Mouse (Mus musculus) fat pad, adult 2 months (tissue): ENCODE data around the gene Vmn1r157.
"Not testable (repeated sequence)": the region's sequence is repeated elsewhere in the genome, so short reads cannot be mapped to it uniquely, and the experiment has no call there.

Source experiments
- DNase-seq: peaks from one replicate; pipeline ENCODE4 v3.0.0-alpha.2; 2011; ENCODE audit warnings: low read depth, low spot score; ENCODE audit errors: extremely low read depth

Gene Vmn1r157

DNA sequence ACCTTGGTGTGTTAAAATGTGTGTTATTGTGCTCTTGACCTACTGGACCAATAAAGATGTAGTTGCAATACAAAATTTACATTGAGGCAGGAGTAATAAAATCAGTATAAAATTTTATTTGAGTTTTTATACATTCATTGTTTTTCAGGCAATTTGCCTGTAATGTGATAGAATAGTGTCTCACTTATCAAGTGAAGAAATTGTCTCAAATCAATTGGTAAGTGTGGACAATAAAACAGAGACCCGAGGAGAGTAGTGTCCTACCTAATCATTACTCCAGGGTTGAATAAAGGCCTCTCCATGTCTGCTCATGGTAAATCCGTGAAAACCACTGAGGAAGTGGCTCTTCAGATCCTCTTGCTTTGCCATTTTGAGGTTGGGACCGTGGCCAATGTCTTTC lies at the start of gene Vmn1r157:
TSS of gene Vmn1r157 (plus strand) at position 301 of the 400 bp plus-strand sequence.
- not testable (repeated sequence) for DNase-seq

DNA sequence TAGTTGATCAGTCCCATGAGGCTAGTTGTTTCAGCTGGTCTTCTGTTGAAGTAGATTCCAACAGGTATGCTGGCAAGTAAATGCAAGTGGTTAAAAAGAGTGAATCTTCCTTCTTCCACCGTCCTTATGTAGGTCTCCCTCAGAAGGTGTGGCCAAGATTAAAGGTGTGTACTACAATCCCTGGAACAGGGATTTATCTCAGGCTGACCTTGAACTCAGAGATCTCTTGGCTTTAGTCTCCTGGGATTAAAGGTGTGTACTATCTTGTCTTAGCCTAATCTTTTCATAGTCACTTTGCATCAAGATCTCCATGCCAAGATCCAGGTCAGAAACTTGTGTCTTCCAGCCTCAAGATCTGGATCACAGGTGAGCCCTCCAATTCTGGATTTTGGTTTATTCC lies 41.9 kb upstream of the Vmn1r157 start, which contains the start of gene Gm4567:
TSS of gene Gm4567 (minus strand) at position 101 of the 400 bp plus-strand sequence.
- DNase-seq = not testable (repeated sequence)

DNA sequence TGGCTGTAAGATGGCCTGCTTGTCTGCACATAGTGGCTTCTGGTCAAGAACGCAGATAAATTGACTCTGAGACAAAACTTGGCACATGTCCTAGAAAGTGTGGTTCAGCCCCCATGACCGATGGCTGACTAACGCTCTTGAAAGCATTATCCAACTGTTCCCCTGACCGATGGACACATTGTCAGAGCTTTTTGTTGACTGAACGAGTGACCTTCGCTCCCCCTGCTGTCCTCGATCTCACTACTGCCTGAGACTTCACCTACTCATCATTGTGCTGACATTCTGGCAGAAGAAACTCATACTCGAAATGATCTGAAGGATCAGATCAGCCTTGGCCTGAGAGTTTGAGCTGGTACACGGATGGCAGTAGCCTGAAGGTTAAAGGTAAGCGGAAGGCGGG lies 14.5 kb downstream of the Vmn1r157 start:
- DNase-seq = not testable (repeated sequence)

DNA sequence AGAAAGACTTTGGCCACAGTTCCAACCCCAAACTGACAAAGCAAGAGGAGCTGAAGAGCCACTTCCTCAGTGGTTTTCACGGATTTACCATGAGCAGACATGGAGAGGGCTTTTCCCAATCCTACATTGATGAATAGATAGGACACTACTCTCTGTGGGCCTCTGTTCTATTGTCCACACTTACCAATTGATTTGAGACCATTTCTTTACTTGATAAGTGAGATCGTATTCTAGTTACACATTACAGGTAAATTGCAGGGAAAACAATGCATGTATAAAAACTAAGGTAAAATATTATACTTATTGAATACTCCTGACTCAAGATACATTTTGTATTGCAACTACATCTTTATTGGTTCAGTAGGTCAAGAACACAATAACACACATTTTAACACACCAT lies 29.2 kb downstream of the Vmn1r157 start, which contains the start of gene Vmn1r158:
TSS of gene Vmn1r158 (minus strand) at position 101 of the 400 bp plus-strand sequence.
- not testable (repeated sequence) for DNase-seq
